Mouse (Mus musculus) thymus, adult 2 months (tissue): ENCODE measurements around the gene Nmu. TPM values are rescaled to one million over a fixed set of nuclear protein-coding genes. Genes with fewer than 3 reads are reported as not detected.

ENCODE experiments used
- DNase-seq: peaks from one replicate; pipeline ENCODE4 v3.0.0; 2021
- H3K27ac ChIP-seq: fragments of 200-500 bp; 2 replicates; pipeline ENCODE4 v1.5.1; 2012; ENCODE audit warnings: low read length, control low read depth; ENCODE audit not compliant: control insufficient read depth, insufficient read depth
- H3K27me3 ChIP-seq: fragments of 200-500 bp; 2 replicates; pipeline ENCODE4 v1.6.1; 2012; ENCODE audit warnings: mild to moderate bottlenecking, low read length, moderate library complexity, mixed read lengths; ENCODE audit not compliant: control insufficient read depth, insufficient read depth
- H3K36me3 ChIP-seq: fragments of 200-500 bp; 2 replicates; pipeline ENCODE4 v1.6.1; 2012; ENCODE audit warnings: mild to moderate bottlenecking, low read length, moderate library complexity; ENCODE audit not compliant: control insufficient read depth, insufficient read depth
- H3K4me1 ChIP-seq: fragments of 200-500 bp; replicated peaks from 2 replicates; pipeline ENCODE4 v1.6.1; 2012; ENCODE audit warnings: low read length; ENCODE audit not compliant: control insufficient read depth, insufficient read depth
- H3K4me3 ChIP-seq: fragments of 200-500 bp; 2 replicates; pipeline ENCODE4 v1.5.1; 2012; ENCODE audit warnings: mild to moderate bottlenecking, low read length, control low read depth, moderate library complexity; ENCODE audit not compliant: control insufficient read depth, insufficient read depth
- CTCF ChIP-seq: fragments of 200-500 bp; IDR thresholded peaks from 2 replicates; pipeline ENCODE4 v1.5.1; 2012; ENCODE audit warnings: mild to moderate bottlenecking, control low read depth, low read length, moderate library complexity, borderline replicate concordance; ENCODE audit not compliant: control insufficient read depth, poor library complexity, insufficient read depth; ENCODE audit errors: extremely low read depth
- POLR2A ChIP-seq: fragments of 200-500 bp; IDR thresholded peaks from 2 replicates; pipeline ENCODE4 v1.6.1; 2012; ENCODE audit warnings: mild to moderate bottlenecking, low read length, control low read depth, moderate library complexity; ENCODE audit not compliant: control insufficient read depth, poor library complexity, insufficient read depth; ENCODE audit errors: extremely low read depth
- WGBS: fragments of 180-500 bp; shearing (Covaris S2); methylation state at CpG from one replicate; pipeline ENCODE4 v1.1.7; 2018; 5-methylcytosine and 5-hydroxymethylcytosine counted together
- polyA plus RNA-seq: library from polyadenylated mRNA; depleted of rRNA; stranded (reverse); fragments of >200 nt; gene quantifications from 2 replicates; pipeline ENCODE4 v1.2.3, GENCODE M21; 2012; rRNA removed

The Nmu gene
- not detected in 2 replicates for polyA plus RNA-seq

GRCm38 (mm10) chr5:76363453-76364104 lies at the start of gene Nmu:
Nmu (minus strand) TSS chr5:76363788.
- Histone ChIP-seq H3K4me1 (no peaks in the 10 kb centered on the region), H3K27ac (no peak within 1 kb of the TSS), H3K27me3 (no peaks in the 10 kb centered on the region; the same call in 1 of the 2 replicates), H3K36me3 (no peaks in the 10 kb centered on the region), H3K4me3 (no peak within 1 kb of the TSS)
- no peak for DNase-seq
- 13% methylated on average over 35 of the region's 35 CpGs for WGBS
- TF ChIP-seq POLR2A, result no peak
- no peak for TF ChIP-seq CTCF

- DNase-seq, result no peak
- 88% methylated on average over 4 of the region's 4 CpGs for WGBS
- no peak overlapping the region for H3K27ac ChIP-seq
Measured at GRCm38 (mm10) chr5:76411697-76412096, 48.1 kb upstream of the Nmu start.

DNA sequence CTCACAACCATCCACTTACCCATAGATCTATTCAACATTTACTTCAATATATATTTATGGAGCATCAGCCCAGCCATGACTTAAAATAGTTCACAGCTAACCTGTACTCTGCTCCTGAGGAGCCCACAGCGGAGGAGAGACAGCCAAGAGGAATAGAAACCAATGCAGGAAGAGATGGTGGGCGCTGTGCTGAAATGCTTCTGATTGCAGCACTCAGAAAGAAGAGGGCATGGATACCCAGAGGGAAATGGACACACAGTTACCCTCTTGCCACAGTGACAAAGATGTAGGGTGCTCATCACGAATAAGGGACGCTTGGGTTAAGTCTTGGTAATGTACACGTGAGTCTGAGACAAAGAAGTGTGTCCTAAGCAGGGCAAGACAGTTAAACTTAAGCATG lies 30.8 kb upstream of the Nmu start:
- 93% methylated on average over 5 of the region's 5 CpGs for WGBS
- Histone ChIP-seq H3K27ac (no peak overlapping the region), H3K36me3 (no peaks in the 10 kb centered on the region), H3K4me1 (no peaks in the 10 kb centered on the region), H3K27me3 (no peaks in the 10 kb centered on the region), H3K4me3 (no peak overlapping the region)
- TF ChIP-seq CTCF, result no peak
- TF ChIP-seq POLR2A, result no peak
- DNase-seq, result no peak

More at GRCm38 (mm10) chr5:76411697-76412096, 48.1 kb upstream of the Nmu start:
- Histone ChIP-seq H3K4me3 (no peak overlapping the region), H3K27me3 (no peaks in the 10 kb centered on the region), H3K36me3 (no peaks in the 10 kb centered on the region), H3K4me1 (no peaks in the 10 kb centered on the region)
- no peak for TF ChIP-seq CTCF
- no peak for TF ChIP-seq POLR2A

GRCm38 (mm10) chr5:76389041-76389795 lies 25.6 kb upstream of the Nmu start:
- 92% methylated on average over 10 of the region's 10 CpGs for WGBS
- H3K27ac ChIP-seq, result no peak overlapping the region
- no peak for DNase-seq
- no peaks in the 10 kb centered on the region for H3K4me1 ChIP-seq
- no peaks in the 10 kb centered on the region for H3K36me3 ChIP-seq
- no peaks in the 10 kb centered on the region for H3K27me3 ChIP-seq
- H3K4me3 ChIP-seq, result no peak overlapping the region
- TF ChIP-seq CTCF, result no peak
- TF ChIP-seq POLR2A, result no peak

DNA sequence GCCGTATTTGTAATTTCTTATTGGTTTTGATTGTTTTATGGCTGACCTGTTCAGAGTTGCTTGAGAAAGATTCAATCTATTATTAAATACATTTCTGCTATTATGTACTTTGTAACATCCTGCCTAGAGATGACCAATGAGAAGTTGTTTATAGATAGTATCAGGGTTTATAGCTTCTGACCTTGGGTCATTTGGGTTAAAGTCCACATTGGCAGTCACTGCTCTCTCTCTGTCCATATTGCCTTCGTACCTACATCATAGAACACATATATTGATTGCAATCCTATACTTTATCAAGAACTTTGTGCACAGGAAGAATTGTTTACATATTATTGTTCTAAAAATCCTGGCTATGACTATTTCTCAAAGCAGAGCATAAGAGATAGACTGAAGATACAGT lies 24.9 kb upstream of the Nmu start:
- H3K27me3 ChIP-seq, result no peaks in the 10 kb centered on the region
- no peak for DNase-seq
- no peak overlapping the region for H3K4me3 ChIP-seq
- no peaks in the 10 kb centered on the region for H3K4me1 ChIP-seq
- H3K27ac ChIP-seq, result no peak overlapping the region
- WGBS, result 93% methylated on average over 2 of the region's 2 CpGs
- TF ChIP-seq POLR2A, result no peak
- TF ChIP-seq CTCF, result no peak
- H3K36me3 ChIP-seq, result no peaks in the 10 kb centered on the region

- WGBS, result 90% methylated on average over 6 of the region's 6 CpGs
- TF ChIP-seq CTCF (no peak), POLR2A (no peak)
- Histone ChIP-seq H3K36me3 (no peaks in the 10 kb centered on the region), H3K4me1 (no peaks in the 10 kb centered on the region), H3K27me3 (no peaks in the 10 kb centered on the region), H3K27ac (no peak overlapping the region), H3K4me3 (no peak overlapping the region)
- no peak for DNase-seq
Measured at GRCm38 (mm10) chr5:76383673-76384072, 20.1 kb upstream of the Nmu start.

GRCm38 (mm10) chr5:76381836-76382235 lies 18.2 kb upstream of the Nmu start:
- 92% methylated on average over 5 of the region's 5 CpGs for WGBS
- DNase-seq, result no peak
- H3K4me3 ChIP-seq, result no peak overlapping the region
- no peaks in the 10 kb centered on the region for H3K4me1 ChIP-seq
- no peak for TF ChIP-seq CTCF
- no peak for TF ChIP-seq POLR2A
- no peaks in the 10 kb centered on the region for H3K27me3 ChIP-seq
- no peaks in the 10 kb centered on the region for H3K36me3 ChIP-seq
- no peak overlapping the region for H3K27ac ChIP-seq
